In genomic region chr12:11407679-11408078, GRCm38 (mm10) we compare ENCODE assay signal across 24 mouse cellular contexts. TPM values are rescaled to one million over a fixed set of nuclear protein-coding genes. Genes with fewer than 3 reads are reported as not detected.
DNase-seq lines count a peak whose midpoint lies in the region.
"Had no signal": no experiment of that assay in that cellular context is flagged by ENCODE, and none has a peak within 500 bp of the region (broad histone marks: within the 10 kb centered on the region; RNA-seq: fewer than 3 reads in every experiment).

No protein-coding gene starts in this region.

- H3K27ac ChIP-seq in hindbrain, embryonic 10.5 days, result no peak overlapping the region
- H3K27ac ChIP-seq: intestine, embryonic 15.5 days; limb, embryonic 13.5 days; midbrain, embryonic 12.5 days; neural tube, embryonic 12.5 days had no signal

- 94% methylated on average over 4 of the region's 4 CpGs for WGBS in hindbrain, embryonic 10.5 days

- no peaks in the 10 kb centered on the region for H3K36me3 ChIP-seq in hindbrain, embryonic 10.5 days
- H3K36me3 ChIP-seq: G1E; intestine, embryonic 15.5 days; limb, embryonic 13.5 days; midbrain, embryonic 12.5 days; neural tube, embryonic 12.5 days had no signal

- H3K27me3 ChIP-seq in hindbrain, embryonic 10.5 days (ENCODE audit: insufficient read depth, poor library complexity, severe bottlenecking), result no peaks in the 10 kb centered on the region
- H3K27me3 ChIP-seq: intestine, embryonic 15.5 days; limb, embryonic 13.5 days; megakaryocyte, embryonic 14.5 days; midbrain, embryonic 12.5 days; neural tube, embryonic 12.5 days had no signal

- H3K9me3 ChIP-seq in hindbrain, embryonic 10.5 days, result no peaks in the 10 kb centered on the region
- H3K9me3 ChIP-seq: G1E; intestine, embryonic 15.5 days; limb, embryonic 13.5 days; midbrain, embryonic 12.5 days; neural tube, embryonic 12.5 days had no signal

- DNase-seq in cerebellum, adult 11 months, result peak; percentile 43
- no peak for DNase-seq in cerebellum, postnatal 4 days (ENCODE audit: low spot score in 2 of 2)
- peak; percentile 47 to 52 for DNase-seq in right cerebral cortex, postnatal 10 days (ENCODE audit: low spot score in 2 of 2)
- DNase-seq in right cerebral cortex, adult 2 months (ENCODE audit: low spot score in 2 of 2), result no peak
- DNase-seq in cerebellum, postnatal 25 days, result peak; percentile 65 to 74
- DNase-seq in spleen, postnatal 10 days (ENCODE audit: low spot score in 2 of 2), result no peak
- DNase-seq in hindbrain, embryonic 10.5 days (ENCODE audit: low spot score), result no peak
- DNase-seq: adrenal gland, postnatal 14 days; gastrocnemius, postnatal 10 days; heart, postnatal 14 days; kidney, adult 2 months; kidney, postnatal 4 days; lung, postnatal 4 days; right cerebral cortex, postnatal 14 days; thymus, postnatal 4 days had no signal

- no peaks in the 10 kb centered on the region for H3K4me1 ChIP-seq in hindbrain, embryonic 10.5 days (replicated peaks)
- H3K4me1 ChIP-seq: intestine, embryonic 15.5 days; limb, embryonic 13.5 days; megakaryocyte, embryonic 14.5 days; midbrain, embryonic 12.5 days; neural tube, embryonic 12.5 days had no signal

- H3K4me3 ChIP-seq in hindbrain, embryonic 10.5 days, result no peak overlapping the region
- H3K4me3 ChIP-seq: intestine, embryonic 15.5 days; limb, embryonic 13.5 days; megakaryocyte, embryonic 14.5 days; midbrain, embryonic 12.5 days; myocyte; neural tube, embryonic 12.5 days had no signal

RNA-seq across cellular contexts. Expression of gene Vsnl1, which starts 28.7 kb away (rescaled TPM):
- polyA plus RNA-seq in hindbrain, embryonic 10.5 days (2016; fragmentation: Nextera tagmentation; extraction: Ambion mirVana), result 0.51 and 1.3 TPM in 2 replicates
- polyA plus RNA-seq: G1E; liver, embryonic 16.5 days; myocyte; testis, adult 2 months had no signal

RNA-seq across cellular contexts. Expression of gene Rad51ap2, which starts 48.2 kb away (rescaled TPM):
- 0.22 and 0.36 TPM in 2 replicates for polyA plus RNA-seq in hindbrain, embryonic 10.5 days (2016; fragmentation: Nextera tagmentation; extraction: Ambion mirVana)
- polyA plus RNA-seq: G1E; kidney, adult 2 months; myocyte had no signal

Comparison
In these comparisons a context has a peak if more than half of its experiments do, and no peak if none do; other contexts are left out.
1. DNase-seq: peak in cerebellum, adult 11 months (single experiment), right cerebral cortex, postnatal 10 days (2 of 2) and cerebellum, postnatal 25 days (2 of 2); none in cerebellum, postnatal 4 days (0 of 2), right cerebral cortex, adult 2 months (0 of 2), spleen, postnatal 10 days (0 of 2) and hindbrain, embryonic 10.5 days (single experiment).